Mouse (Mus musculus): ENCODE data around the gene Smok2a.
"Not testable (repeated sequence)": the region's sequence is repeated elsewhere in the genome, so short reads cannot be mapped to it uniquely, and the experiment has no call there.

The Smok2a gene

DNA sequence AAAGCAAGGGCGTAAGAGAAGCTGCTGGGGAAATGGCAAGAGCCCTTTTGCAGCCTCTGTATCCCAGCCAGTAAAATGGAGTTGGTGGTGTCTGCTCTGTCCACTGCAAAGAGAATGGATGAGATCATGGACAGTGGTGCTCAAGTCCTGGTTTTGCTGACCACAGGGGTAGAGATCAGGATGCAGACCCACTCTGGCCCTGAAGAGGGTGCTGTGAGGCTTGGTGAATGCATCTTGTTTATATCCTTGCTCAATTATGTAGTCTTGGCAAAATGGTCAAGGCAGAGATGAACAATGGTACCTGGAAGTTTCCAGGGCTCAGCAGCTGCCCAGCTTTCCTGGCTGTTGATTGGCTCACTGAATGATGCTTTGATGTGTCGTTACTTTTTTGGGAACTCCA is 5.4 kb upstream of the Smok2a start:
- DNase-seq (ENCODE audit: low read depth), result no peak

DNA sequence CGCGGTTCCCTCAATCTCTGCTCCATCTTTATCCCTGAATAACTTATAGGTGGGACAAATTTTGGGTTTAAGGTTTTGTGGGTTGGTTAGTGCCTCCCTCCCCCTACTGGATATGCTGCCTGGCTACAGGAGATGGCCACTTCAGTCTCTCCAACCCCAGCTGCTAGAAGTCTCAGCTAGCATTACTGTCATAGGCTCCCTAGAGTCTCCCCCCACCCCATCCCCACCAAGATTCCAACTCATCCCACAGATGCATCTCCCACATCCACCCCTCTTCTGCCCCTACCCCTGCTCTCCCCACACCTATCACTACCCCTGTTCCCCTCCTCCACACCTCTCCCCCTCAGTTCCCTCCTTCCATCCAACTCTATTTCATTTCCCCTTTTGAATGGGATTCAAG is 933 bp downstream of the Smok2a start:
- DNase-seq (ENCODE audit: low read depth), result not testable (repeated sequence)

DNA sequence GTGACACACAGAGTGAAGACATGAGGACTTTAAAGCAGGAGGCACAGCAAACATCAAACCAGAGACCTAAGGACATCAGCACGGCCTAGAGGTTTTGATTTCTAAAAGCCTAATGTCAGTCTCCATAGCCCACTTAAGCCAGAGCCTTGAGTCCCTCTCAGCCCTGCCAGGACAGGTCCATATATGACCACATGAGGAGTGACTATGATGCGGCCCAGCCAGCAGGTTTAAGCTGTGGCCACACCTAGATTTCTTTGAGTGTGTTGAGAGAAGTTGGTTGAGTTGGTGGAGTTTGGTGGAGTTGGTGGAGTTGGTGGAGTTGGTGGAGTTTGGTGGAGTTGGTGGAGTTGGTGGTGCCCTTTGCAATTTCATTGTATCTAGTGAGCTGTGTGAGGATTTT is 9.0 kb downstream of the Smok2a start, which contains the start of gene Smok2b:
TSS of gene Smok2b (plus strand) at position 301 of the 400 bp plus-strand sequence.
- not testable (repeated sequence) for DNase-seq (ENCODE audit: low read depth)

- DNase-seq (ENCODE audit: low read depth), result not testable (repeated sequence)
These were observed 18.5 kb downstream of the Smok2a start for GRCm38 (mm10) chr17:13239461-13239860.

DNA sequence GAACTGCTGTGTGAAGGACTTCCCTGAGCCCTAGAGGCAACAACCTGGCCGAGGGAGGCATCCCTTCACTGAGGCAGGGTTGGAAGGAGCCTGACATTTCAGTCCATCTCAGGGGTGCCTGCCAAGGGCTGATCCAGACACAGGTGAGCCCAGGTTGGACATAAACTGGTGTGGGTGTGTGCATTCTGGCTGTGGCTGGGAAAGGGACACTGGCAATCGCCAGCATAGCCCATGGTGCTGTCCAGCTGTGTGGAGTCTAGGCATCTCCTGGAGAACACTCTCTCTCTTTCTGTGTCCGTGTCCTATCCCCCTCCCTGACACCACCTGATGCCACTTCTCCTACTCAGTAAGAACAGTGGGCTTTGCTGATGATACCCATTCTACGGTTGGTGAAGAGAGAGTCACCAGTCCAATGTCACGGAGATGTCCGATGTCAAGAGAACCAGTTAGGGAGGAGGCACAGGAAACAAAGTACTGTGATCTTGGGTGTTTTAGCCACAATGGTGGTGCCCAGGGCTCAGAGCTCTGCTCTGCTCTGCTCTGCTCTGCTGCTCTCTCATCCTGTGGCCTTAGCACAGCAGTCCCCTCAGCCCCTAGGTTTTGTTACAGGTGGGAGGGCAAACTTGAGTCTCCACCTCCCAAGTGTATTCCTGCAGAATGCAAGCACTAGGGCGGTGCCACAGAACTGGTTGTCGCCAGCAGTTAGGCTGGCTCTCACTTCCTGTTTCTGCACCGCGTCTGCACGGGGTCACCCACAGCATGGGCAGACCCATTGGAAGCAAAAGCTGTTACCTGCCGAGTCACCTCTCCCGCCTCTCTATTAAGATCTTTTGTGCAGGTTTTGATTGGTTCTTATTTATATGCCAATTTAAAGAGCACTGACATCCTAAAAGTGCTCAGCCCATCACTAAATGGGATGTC is 20.1 kb downstream of the Smok2a start:
- DNase-seq (ENCODE audit: low read depth), result not testable (repeated sequence)

- DNase-seq (ENCODE audit: low read depth), result not testable (repeated sequence)
These were observed 33.8 kb downstream of the Smok2a start for GRCm38 (mm10) chr17:13254786-13255185.
